Mouse (Mus musculus): Measurements from ENCODE around the gene Htra3. TPM values are rescaled to one million over a fixed set of nuclear protein-coding genes. Genes with fewer than 3 reads are reported as not detected.

The Htra3 gene
- 3.4 and 4.5 TPM in 2 replicates for polyA plus RNA-seq (2016; fragmentation: Nextera tagmentation; extraction: Ambion mirVana)

GRCm38 (mm10) chr5:35679256-35680155 lies at the start of gene Htra3:
TSS of gene Htra3 (minus strand) at chr5:35679782.
- peaks cover 56% of the 10 kb centered on the region for H3K27me3 ChIP-seq
- H3K4me3 ChIP-seq (replicated peaks): peak within 1 kb of the TSS; percentile 52
- H3K9me3 ChIP-seq: no peaks in the 10 kb centered on the region
- peak within 1 kb of the TSS; percentile 69 for H3K9ac ChIP-seq (replicated peaks)
- no peaks in the 10 kb centered on the region for H3K36me3 ChIP-seq
- peaks cover 23% of the 10 kb centered on the region for H3K4me1 ChIP-seq (replicated peaks)
- 10% methylated on average over 42 of the region's 42 CpGs for WGBS
- H3K27ac ChIP-seq: no peak within 1 kb of the TSS
- ATAC-seq (ENCODE audit: insufficient number of reproducible peaks, insufficient read depth, low FRiP score, low TSS enrichment, low read depth): 0 out of 2 replicates have a peak, but pooled peaks have one; percentile 58
- H3K4me2 ChIP-seq: peak within 1 kb of the TSS; percentile 97

- no peaks in the 10 kb centered on the region for H3K36me3 ChIP-seq
- peak overlapping the region; percentile 16; the same call in 1 of the 2 replicates for H3K4me3 ChIP-seq (replicated peaks)
- no peak overlapping the region; the same call in 1 of the 2 replicates for H3K9ac ChIP-seq (replicated peaks)
- H3K4me2 ChIP-seq: 0 out of 2 replicates have a peak overlapping the region, but pooled peaks have one; percentile 8
- peak; percentile 55; the same call in 1 of the 2 replicates for ATAC-seq (ENCODE audit: insufficient number of reproducible peaks, insufficient read depth, low FRiP score, low TSS enrichment, low read depth)
- peaks cover 8% of the 10 kb centered on the region for H3K4me1 ChIP-seq (replicated peaks)
- no peaks in the 10 kb centered on the region for H3K9me3 ChIP-seq
- H3K27me3 ChIP-seq: peaks cover 4% of the 10 kb centered on the region; the same call in 1 of the 2 replicates
- WGBS: 45% methylated on average over 11 of the region's 11 CpGs
- peak overlapping the region; percentile 67 for H3K27ac ChIP-seq
Measured at GRCm38 (mm10) chr5:35728957-35729460, 49.4 kb upstream of the Htra3 start.

- no peak for ATAC-seq (ENCODE audit: insufficient number of reproducible peaks, insufficient read depth, low FRiP score, low TSS enrichment, low read depth)
- Histone ChIP-seq H3K4me3 (replicated peaks) (peak overlapping the region; percentile 16; the same call in 1 of the 2 replicates), H3K27ac (peak overlapping the region; percentile 67), H3K4me2 (peak overlapping the region; percentile 19; the same call in 1 of the 2 replicates), H3K36me3 (no peaks in the 10 kb centered on the region), H3K9me3 (no peaks in the 10 kb centered on the region), H3K4me1 (replicated peaks) (peaks cover 8% of the 10 kb centered on the region), H3K27me3 (peaks cover 4% of the 10 kb centered on the region; the same call in 1 of the 2 replicates), H3K9ac (replicated peaks) (no peak overlapping the region; the same call in 1 of the 2 replicates)
- WGBS: 85% methylated on average over 12 of the region's 12 CpGs
Measured at GRCm38 (mm10) chr5:35728344-35728956, 48.9 kb upstream of the Htra3 start.

GRCm38 (mm10) chr5:35727447-35727846 lies 47.9 kb upstream of the Htra3 start:
- Histone ChIP-seq H3K4me2 (peak overlapping the region; percentile 17; the same call in 1 of the 2 replicates), H3K4me3 (replicated peaks) (no peak overlapping the region), H3K9ac (replicated peaks) (no peak overlapping the region), H3K9me3 (no peaks in the 10 kb centered on the region), H3K36me3 (no peaks in the 10 kb centered on the region), H3K4me1 (replicated peaks) (peaks cover 11% of the 10 kb centered on the region), H3K27ac (no peak overlapping the region), H3K27me3 (peaks cover 4% of the 10 kb centered on the region; the same call in 1 of the 2 replicates)
- 78% methylated on average over 5 of the region's 5 CpGs for WGBS
- ATAC-seq (ENCODE audit: insufficient number of reproducible peaks, insufficient read depth, low FRiP score, low TSS enrichment, low read depth): no peak

- H3K36me3 ChIP-seq: no peaks in the 10 kb centered on the region
- no peaks in the 10 kb centered on the region for H3K9me3 ChIP-seq
- H3K9ac ChIP-seq (replicated peaks): no peak overlapping the region
- no peak overlapping the region for H3K27ac ChIP-seq
- H3K4me2 ChIP-seq: no peak overlapping the region
- peaks cover 12% of the 10 kb centered on the region for H3K4me1 ChIP-seq (replicated peaks)
- 79% methylated on average over 3 of the region's 3 CpGs for WGBS
- no peak overlapping the region for H3K4me3 ChIP-seq (replicated peaks)
- H3K27me3 ChIP-seq: peaks cover 4% of the 10 kb centered on the region; the same call in 1 of the 2 replicates
- ATAC-seq (ENCODE audit: insufficient number of reproducible peaks, insufficient read depth, low FRiP score, low TSS enrichment, low read depth): no peak
Measured at GRCm38 (mm10) chr5:35725840-35726239, 46.3 kb upstream of the Htra3 start.

- no peak overlapping the region; the same call in 1 of the 2 replicates for H3K9ac ChIP-seq (replicated peaks)
- no peak overlapping the region for H3K4me3 ChIP-seq (replicated peaks)
- H3K36me3 ChIP-seq: no peaks in the 10 kb centered on the region
- H3K9me3 ChIP-seq: no peaks in the 10 kb centered on the region
- peaks cover 4% of the 10 kb centered on the region; the same call in 1 of the 2 replicates for H3K27me3 ChIP-seq
- H3K27ac ChIP-seq: no peak overlapping the region
- no peak overlapping the region for H3K4me2 ChIP-seq
- 67% methylated on average over 5 of the region's 5 CpGs for WGBS
- H3K4me1 ChIP-seq (replicated peaks): peaks cover 6% of the 10 kb centered on the region
- no peak for ATAC-seq (ENCODE audit: insufficient number of reproducible peaks, insufficient read depth, low FRiP score, low TSS enrichment, low read depth)
Measured at GRCm38 (mm10) chr5:35723900-35724299, 44.3 kb upstream of the Htra3 start.

GRCm38 (mm10) chr5:35722654-35723053 lies 43.1 kb upstream of the Htra3 start:
- WGBS: 42% methylated on average over 2 of the region's 2 CpGs
- peaks cover 3% of the 10 kb centered on the region; the same call in 1 of the 2 replicates for H3K4me1 ChIP-seq (replicated peaks)
- ATAC-seq (ENCODE audit: insufficient number of reproducible peaks, insufficient read depth, low FRiP score, low TSS enrichment, low read depth): no peak

GRCm38 (mm10) chr5:35721933-35722332 lies 42.4 kb upstream of the Htra3 start:
- Histone ChIP-seq H3K4me1 (replicated peaks) (peaks cover 3% of the 10 kb centered on the region; the same call in 1 of the 2 replicates), H3K27ac (no peak overlapping the region), H3K9me3 (no peaks in the 10 kb centered on the region), H3K36me3 (no peaks in the 10 kb centered on the region), H3K9ac (replicated peaks) (no peak overlapping the region), H3K27me3 (peaks cover 4% of the 10 kb centered on the region; the same call in 1 of the 2 replicates), H3K4me3 (replicated peaks) (no peak overlapping the region), H3K4me2 (no peak overlapping the region)
- no peak for ATAC-seq (ENCODE audit: insufficient number of reproducible peaks, insufficient read depth, low FRiP score, low TSS enrichment, low read depth)
- 93% methylated on average over 2 of the region's 2 CpGs for WGBS

More at GRCm38 (mm10) chr5:35722654-35723053, 43.1 kb upstream of the Htra3 start:
- Histone ChIP-seq H3K9ac (replicated peaks) (no peak overlapping the region), H3K27me3 (peaks cover 4% of the 10 kb centered on the region; the same call in 1 of the 2 replicates), H3K4me3 (replicated peaks) (no peak overlapping the region), H3K9me3 (no peaks in the 10 kb centered on the region), H3K27ac (no peak overlapping the region), H3K4me2 (no peak overlapping the region), H3K36me3 (no peaks in the 10 kb centered on the region)

- no peaks in the 10 kb centered on the region for H3K27me3 ChIP-seq
- no peak for ATAC-seq (ENCODE audit: insufficient number of reproducible peaks, insufficient read depth, low FRiP score, low TSS enrichment, low read depth)
- no peak overlapping the region for H3K4me3 ChIP-seq (replicated peaks)
- H3K27ac ChIP-seq: no peak overlapping the region
- H3K4me1 ChIP-seq (replicated peaks): peaks cover 3% of the 10 kb centered on the region; the same call in 1 of the 2 replicates
- WGBS: 97% methylated on average over 1 of the region's 1 CpGs
- H3K36me3 ChIP-seq: no peaks in the 10 kb centered on the region
- no peaks in the 10 kb centered on the region for H3K9me3 ChIP-seq
- H3K9ac ChIP-seq (replicated peaks): no peak overlapping the region
- no peak overlapping the region for H3K4me2 ChIP-seq
Measured at GRCm38 (mm10) chr5:35719880-35720279, 40.3 kb upstream of the Htra3 start.

GRCm38 (mm10) chr5:35719343-35719742 lies 39.8 kb upstream of the Htra3 start:
- H3K27me3 ChIP-seq: no peaks in the 10 kb centered on the region
- H3K4me3 ChIP-seq (replicated peaks): no peak overlapping the region
- no peak overlapping the region for H3K4me2 ChIP-seq
- no peaks in the 10 kb centered on the region for H3K36me3 ChIP-seq
- no peak overlapping the region for H3K27ac ChIP-seq
- no peak for ATAC-seq (ENCODE audit: insufficient number of reproducible peaks, insufficient read depth, low FRiP score, low TSS enrichment, low read depth)
- no peak overlapping the region for H3K9ac ChIP-seq (replicated peaks)
- H3K4me1 ChIP-seq (replicated peaks): peaks cover 3% of the 10 kb centered on the region; the same call in 1 of the 2 replicates
- no peaks in the 10 kb centered on the region for H3K9me3 ChIP-seq

GRCm38 (mm10) chr5:35718817-35719216 lies 39.2 kb upstream of the Htra3 start:
- no peak overlapping the region for H3K27ac ChIP-seq
- H3K4me2 ChIP-seq: no peak overlapping the region
- ATAC-seq (ENCODE audit: insufficient number of reproducible peaks, insufficient read depth, low FRiP score, low TSS enrichment, low read depth): no peak
- no peaks in the 10 kb centered on the region for H3K9me3 ChIP-seq
- no peaks in the 10 kb centered on the region for H3K27me3 ChIP-seq
- no peak overlapping the region for H3K9ac ChIP-seq (replicated peaks)
- 64% methylated on average over 11 of the region's 11 CpGs for WGBS
- no peaks in the 10 kb centered on the region for H3K36me3 ChIP-seq
- H3K4me1 ChIP-seq (replicated peaks): peaks cover 3% of the 10 kb centered on the region; the same call in 1 of the 2 replicates
- no peak overlapping the region for H3K4me3 ChIP-seq (replicated peaks)
